Mouse (Mus musculus): ENCODE measurements around the gene Pde11a. TPM values are rescaled to one million over a fixed set of nuclear protein-coding genes. Genes with fewer than 3 reads are reported as not detected.

Pde11a gene
- polyA plus RNA-seq, 2 experiments: 0.33 to 0.58 TPM

DNA sequence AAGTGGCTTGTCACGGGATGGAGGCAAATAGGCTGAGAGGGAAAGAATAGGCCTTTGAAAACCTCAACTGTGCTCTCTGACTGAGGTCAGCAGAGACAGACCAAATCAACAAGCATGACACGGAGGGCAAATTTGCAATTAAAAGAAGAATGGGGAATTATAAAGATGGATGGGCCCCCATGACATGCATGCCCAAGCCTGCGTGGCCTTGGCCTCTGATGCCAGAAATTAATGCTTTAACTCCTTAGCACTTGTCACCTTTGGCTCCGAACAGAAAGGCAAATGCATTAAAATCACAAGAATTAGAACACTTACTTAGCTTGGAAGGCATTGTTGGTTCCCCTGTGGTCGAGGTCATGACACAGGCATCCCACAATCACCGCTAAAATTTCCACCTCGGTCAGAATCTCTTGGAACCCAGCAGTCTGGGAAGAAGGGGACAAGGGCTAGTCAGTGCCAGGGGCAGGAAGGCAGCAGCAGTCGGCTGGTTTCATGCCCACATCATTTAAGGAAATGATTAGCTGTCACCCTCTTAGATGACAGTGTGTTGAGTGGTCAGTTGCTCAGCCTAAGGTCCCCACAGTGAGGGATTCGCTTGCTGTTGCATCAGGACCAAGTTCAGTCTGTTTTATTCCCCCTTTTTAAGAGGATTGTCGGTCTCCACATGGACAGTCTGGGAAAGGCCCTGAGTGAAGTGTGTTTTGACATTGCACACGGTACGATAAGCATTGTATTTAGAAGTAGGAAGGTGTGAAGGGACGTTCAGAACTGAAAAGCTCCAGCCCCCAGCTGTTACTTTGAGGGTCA lies 279.7 kb downstream of the Pde11a start:
- Histone ChIP-seq H3K9ac (ENCODE audit: low read depth, low read length, severe bottlenecking) (no peak overlapping the region), H3K4me2 (replicated peaks; ENCODE audit: low read depth, low read length, severe bottlenecking) (no peak overlapping the region), H3K27me3 (ENCODE audit: control insufficient read depth, insufficient read depth, low read length) (no peaks in the 10 kb centered on the region), H3K36me3 (ENCODE audit: control insufficient read depth, insufficient read depth, low read length) (no peaks in the 10 kb centered on the region), H3K27ac (replicated peaks; ENCODE audit: low read depth, low read length) (peak overlapping the region; percentile 22; the same call in 1 of the 2 replicates), H3K4me3 (replicated peaks; ENCODE audit: low read length) (no peak overlapping the region), H3K9me3 (ENCODE audit: control insufficient read depth, low read length) (no peaks in the 10 kb centered on the region), H3K4me1 (ENCODE audit: control insufficient read depth, insufficient read depth, low read length) (peaks cover 10% of the 10 kb centered on the region)
- DNase-seq (ENCODE audit: low spot score) (no peak), ATAC-seq (ENCODE audit: low FRiP score, low read depth) (peak; percentile 17; the same call in 1 of the 2 replicates)
- TF ChIP-seq POLR2A (IDR thresholded peaks at IDR 0.05; ENCODE audit: borderline replicate concordance, extremely low read depth, insufficient read depth, insufficient read length): no peak
- 52% methylated on average over 13 of the region's 13 CpGs for WGBS

DNA sequence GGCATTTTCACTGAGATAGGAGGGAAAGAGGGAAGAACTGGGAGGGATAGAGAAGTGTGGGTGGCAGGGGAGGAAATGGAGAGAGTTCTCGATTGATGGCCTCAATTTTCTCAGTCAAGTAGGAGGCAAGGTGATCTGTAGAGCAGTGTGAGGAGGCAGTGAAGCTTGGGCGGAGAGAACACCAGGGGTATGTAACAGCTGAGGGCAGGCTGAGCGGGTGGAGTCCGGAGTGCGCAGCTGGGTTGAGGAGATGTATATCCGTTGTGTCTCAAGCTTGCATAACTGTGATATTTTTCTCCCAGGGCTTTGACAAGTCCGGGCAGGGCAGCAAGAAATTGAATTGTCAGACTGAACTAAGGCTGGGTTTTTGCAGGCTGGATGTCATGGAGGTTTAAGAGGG lies 281.0 kb downstream of the Pde11a start:
- no peak overlapping the region for H3K4me2 ChIP-seq (replicated peaks; ENCODE audit: low read depth, low read length, severe bottlenecking)
- H3K4me3 ChIP-seq (replicated peaks; ENCODE audit: low read length): no peak overlapping the region
- no peak overlapping the region for H3K27ac ChIP-seq (replicated peaks; ENCODE audit: low read depth, low read length)
- H3K36me3 ChIP-seq (ENCODE audit: control insufficient read depth, insufficient read depth, low read length): no peaks in the 10 kb centered on the region
- TF ChIP-seq POLR2A (IDR thresholded peaks at IDR 0.05; ENCODE audit: borderline replicate concordance, extremely low read depth, insufficient read depth, insufficient read length): no peak
- WGBS: 77% methylated on average over 7 of the region's 7 CpGs
- no peak for DNase-seq (ENCODE audit: low spot score)
- no peaks in the 10 kb centered on the region for H3K27me3 ChIP-seq (ENCODE audit: control insufficient read depth, insufficient read depth, low read length)
- no peak overlapping the region for H3K9ac ChIP-seq (ENCODE audit: low read depth, low read length, severe bottlenecking)
- ATAC-seq (ENCODE audit: low FRiP score, low read depth): no peak
- H3K9me3 ChIP-seq (ENCODE audit: control insufficient read depth, low read length): no peaks in the 10 kb centered on the region
- peaks cover 10% of the 10 kb centered on the region for H3K4me1 ChIP-seq (ENCODE audit: control insufficient read depth, insufficient read depth, low read length)

DNA sequence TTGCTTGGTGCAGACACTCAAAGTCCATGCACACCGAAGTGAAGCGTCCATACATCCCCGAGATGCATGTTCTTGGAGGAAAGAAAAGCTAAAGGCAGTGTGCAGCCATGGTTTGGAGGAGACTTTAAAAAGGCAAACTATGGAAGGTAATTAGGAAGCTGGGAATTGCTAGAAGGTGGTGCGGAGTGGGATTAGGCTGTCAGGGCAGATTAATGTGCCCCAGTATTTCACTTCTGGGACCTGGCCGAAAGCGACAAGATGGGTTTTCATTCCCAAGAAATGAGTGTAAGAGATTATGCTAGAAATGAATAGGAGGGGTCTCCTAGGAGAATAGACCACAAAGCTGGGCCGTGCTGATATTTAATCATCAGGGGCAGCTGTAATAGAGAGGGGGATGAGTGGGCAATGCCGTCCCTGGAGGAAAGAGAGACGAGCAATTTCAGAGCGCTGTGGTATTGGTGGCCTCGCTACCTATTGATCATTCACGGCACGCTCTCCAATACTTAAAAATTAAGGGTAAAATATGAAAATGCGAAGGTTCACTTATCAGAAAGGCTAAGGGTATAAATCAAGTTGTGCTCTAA lies 284.7 kb downstream of the Pde11a start:
- Histone ChIP-seq H3K27me3 (ENCODE audit: control insufficient read depth, insufficient read depth, low read length) (no peaks in the 10 kb centered on the region), H3K9me3 (ENCODE audit: control insufficient read depth, low read length) (no peaks in the 10 kb centered on the region), H3K27ac (replicated peaks; ENCODE audit: low read depth, low read length) (no peak overlapping the region), H3K4me2 (replicated peaks; ENCODE audit: low read depth, low read length, severe bottlenecking) (no peak overlapping the region), H3K4me3 (replicated peaks; ENCODE audit: low read length) (no peak overlapping the region), H3K36me3 (ENCODE audit: control insufficient read depth, insufficient read depth, low read length) (no peaks in the 10 kb centered on the region), H3K9ac (ENCODE audit: low read depth, low read length, severe bottlenecking) (no peak overlapping the region), H3K4me1 (ENCODE audit: control insufficient read depth, insufficient read depth, low read length) (0 out of 2 replicates have a peak, but pooled peaks cover 3% of the 10 kb centered on the region)
- ATAC-seq (ENCODE audit: low FRiP score, low read depth): no peak
- TF ChIP-seq POLR2A (IDR thresholded peaks at IDR 0.05; ENCODE audit: borderline replicate concordance, extremely low read depth, insufficient read depth, insufficient read length): no peak
- DNase-seq (ENCODE audit: low spot score): no peak
- WGBS: 76% methylated on average over 14 of the region's 14 CpGs

DNA sequence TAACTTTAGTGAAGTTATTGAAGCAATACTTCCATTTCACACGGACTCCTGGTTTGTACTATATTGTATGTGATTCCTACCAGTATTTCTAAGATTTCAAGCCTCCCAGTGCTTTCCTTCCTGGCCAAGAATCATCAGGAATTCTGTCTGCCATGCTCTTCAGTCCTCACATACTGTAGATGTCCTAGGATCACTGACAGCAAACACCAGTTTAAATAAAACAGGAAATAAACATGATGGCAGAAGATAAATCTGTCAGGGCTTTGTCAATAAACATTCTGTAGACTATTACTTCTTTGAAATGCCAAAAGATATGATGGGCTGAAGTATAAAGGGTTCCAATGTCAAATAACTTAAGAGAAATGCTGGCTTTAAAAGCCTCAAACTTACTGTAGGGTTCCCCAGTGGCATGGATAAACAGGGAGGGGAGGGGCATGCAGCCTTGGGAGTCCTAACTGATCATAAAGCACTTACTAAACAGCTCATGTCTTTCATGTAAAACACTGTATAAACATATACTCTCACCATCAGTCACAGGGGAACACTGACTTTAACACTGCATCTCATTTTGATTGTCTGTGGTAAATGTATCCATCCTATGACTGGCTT lies 285.6 kb downstream of the Pde11a start:
- Histone ChIP-seq H3K9ac (ENCODE audit: low read depth, low read length, severe bottlenecking) (no peak overlapping the region), H3K36me3 (ENCODE audit: control insufficient read depth, insufficient read depth, low read length) (no peaks in the 10 kb centered on the region), H3K9me3 (ENCODE audit: control insufficient read depth, low read length) (no peaks in the 10 kb centered on the region), H3K27me3 (ENCODE audit: control insufficient read depth, insufficient read depth, low read length) (no peaks in the 10 kb centered on the region), H3K4me2 (replicated peaks; ENCODE audit: low read depth, low read length, severe bottlenecking) (no peak overlapping the region), H3K4me1 (ENCODE audit: control insufficient read depth, insufficient read depth, low read length) (no peaks in the 10 kb centered on the region), H3K4me3 (replicated peaks; ENCODE audit: low read length) (no peak overlapping the region), H3K27ac (replicated peaks; ENCODE audit: low read depth, low read length) (no peak overlapping the region)
- ATAC-seq (ENCODE audit: low FRiP score, low read depth): no peak
- WGBS: 86% methylated on average over 1 of the region's 1 CpGs
- no peak for DNase-seq (ENCODE audit: low spot score)
- TF ChIP-seq POLR2A (IDR thresholded peaks at IDR 0.05; ENCODE audit: borderline replicate concordance, extremely low read depth, insufficient read depth, insufficient read length): no peak

- 68% methylated on average over 11 of the region's 11 CpGs for WGBS
- H3K27me3 ChIP-seq (ENCODE audit: control insufficient read depth, insufficient read depth, low read length): no peaks in the 10 kb centered on the region
- H3K4me1 ChIP-seq (ENCODE audit: control insufficient read depth, insufficient read depth, low read length): no peaks in the 10 kb centered on the region
- no peak overlapping the region for H3K4me2 ChIP-seq (replicated peaks; ENCODE audit: low read depth, low read length, severe bottlenecking)
- no peak overlapping the region for H3K9ac ChIP-seq (ENCODE audit: low read depth, low read length, severe bottlenecking)
- DNase-seq (ENCODE audit: low spot score): no peak
- no peaks in the 10 kb centered on the region for H3K36me3 ChIP-seq (ENCODE audit: control insufficient read depth, insufficient read depth, low read length)
- H3K4me3 ChIP-seq (replicated peaks; ENCODE audit: low read length): no peak overlapping the region
- no peaks in the 10 kb centered on the region for H3K9me3 ChIP-seq (ENCODE audit: control insufficient read depth, low read length)
- no peak for ATAC-seq (ENCODE audit: low FRiP score, low read depth)
- H3K27ac ChIP-seq (replicated peaks; ENCODE audit: low read depth, low read length): no peak overlapping the region
- no peak for TF ChIP-seq POLR2A (IDR thresholded peaks at IDR 0.05; ENCODE audit: borderline replicate concordance, extremely low read depth, insufficient read depth, insufficient read length)
These were observed 287.2 kb downstream of the Pde11a start for GRCm38 (mm10) chr2:76051385-76051784.
